Mouse (Mus musculus): Measurements from ENCODE around the gene Mdk. TPM values are rescaled to one million over a fixed set of nuclear protein-coding genes. Genes with fewer than 3 reads are reported as not detected.
A peak's percentile ranks its signal among the peaks of the same experiment; 100 is the strongest.

Mdk gene
- polyA plus RNA-seq (2015; fragmentation: Nextera tagmentation; extraction: Ambion mirVana): 639 and 693 TPM in 2 replicates

- Histone ChIP-seq H3K9me3 (replicated peaks; ENCODE audit: low read length) (no peaks in the 10 kb centered on the region), H3K27ac (peak within 1 kb of the TSS; percentile 87), H3K9ac (ENCODE audit: low read depth, low read length) (peak within 1 kb of the TSS; percentile 79), H3K36me3 (ENCODE audit: insufficient read depth, low read length) (peaks cover 30% of the 10 kb centered on the region), H3K27me3 (ENCODE audit: insufficient read depth, low read length) (no peaks in the 10 kb centered on the region), H3K4me2 (ENCODE audit: low read length) (peak within 1 kb of the TSS; percentile 70), H3K4me1 (replicated peaks; ENCODE audit: insufficient read depth, low read length) (peaks cover 18% of the 10 kb centered on the region; the same call in 1 of the 2 replicates), H3K4me3 (replicated peaks; ENCODE audit: low read depth, low read length) (peak within 1 kb of the TSS; percentile 55)
- 7% methylated on average over 16 of the region's 16 CpGs for WGBS
- ATAC-seq (replicated peaks; ENCODE audit: low FRiP score, low read depth) (no peak), DNase-seq (ENCODE audit: low spot score) (no peak)
- no peak for TF ChIP-seq CTCF (IDR thresholded peaks at IDR 0.05; ENCODE audit: low read depth)
Measured at GRCm38 (mm10) chr2:91932160-91932711, at the start of gene Mdk. Gene Mdk (minus strand): TSS chr2:91932297.

GRCm38 (mm10) chr2:91980830-91981229 is 48.7 kb upstream of the Mdk start:
- H3K9me3 ChIP-seq (replicated peaks; ENCODE audit: low read length): no peaks in the 10 kb centered on the region
- H3K27ac ChIP-seq: no peak overlapping the region
- DNase-seq (ENCODE audit: low spot score) (no peak), ATAC-seq (replicated peaks; ENCODE audit: low FRiP score, low read depth) (no peak)
- 59% methylated on average over 5 of the region's 5 CpGs for WGBS
- no peak overlapping the region for H3K4me2 ChIP-seq (ENCODE audit: low read length)
- H3K4me3 ChIP-seq (replicated peaks; ENCODE audit: low read depth, low read length): no peak overlapping the region
- no peak for TF ChIP-seq CTCF (IDR thresholded peaks at IDR 0.05; ENCODE audit: low read depth)
- no peak overlapping the region for H3K9ac ChIP-seq (ENCODE audit: low read depth, low read length)
- peaks cover 11% of the 10 kb centered on the region; the same call in 1 of the 2 replicates for H3K4me1 ChIP-seq (replicated peaks; ENCODE audit: insufficient read depth, low read length)
- H3K27me3 ChIP-seq (ENCODE audit: insufficient read depth, low read length): peaks cover 5% of the 10 kb centered on the region; the same call in 1 of the 2 replicates
- H3K36me3 ChIP-seq (ENCODE audit: insufficient read depth, low read length): no peaks in the 10 kb centered on the region

- peaks cover 17% of the 10 kb centered on the region for H3K4me1 ChIP-seq (replicated peaks; ENCODE audit: insufficient read depth, low read length)
- 30% methylated on average over 4 of the region's 4 CpGs for WGBS
- no peaks in the 10 kb centered on the region for H3K9me3 ChIP-seq (replicated peaks; ENCODE audit: low read length)
- no peak for DNase-seq (ENCODE audit: low spot score)
- peaks cover 10% of the 10 kb centered on the region; the same call in 1 of the 2 replicates for H3K27me3 ChIP-seq (ENCODE audit: insufficient read depth, low read length)
- TF ChIP-seq CTCF (IDR thresholded peaks at IDR 0.05; ENCODE audit: low read depth): no peak
- no peak overlapping the region for H3K4me2 ChIP-seq (ENCODE audit: low read length)
- no peak for ATAC-seq (replicated peaks; ENCODE audit: low FRiP score, low read depth)
- no peaks in the 10 kb centered on the region for H3K36me3 ChIP-seq (ENCODE audit: insufficient read depth, low read length)
- no peak overlapping the region for H3K9ac ChIP-seq (ENCODE audit: low read depth, low read length)
- H3K4me3 ChIP-seq (replicated peaks; ENCODE audit: low read depth, low read length): no peak overlapping the region
- no peak overlapping the region for H3K27ac ChIP-seq
Measured at GRCm38 (mm10) chr2:91980245-91980644, 48.1 kb upstream of the Mdk start.

- Histone ChIP-seq H3K27ac (no peak overlapping the region), H3K9ac (ENCODE audit: low read depth, low read length) (no peak overlapping the region), H3K4me3 (replicated peaks; ENCODE audit: low read depth, low read length) (no peak overlapping the region), H3K9me3 (replicated peaks; ENCODE audit: low read length) (no peaks in the 10 kb centered on the region), H3K4me2 (ENCODE audit: low read length) (no peak overlapping the region), H3K27me3 (ENCODE audit: insufficient read depth, low read length) (peaks cover 24% of the 10 kb centered on the region; the same call in 1 of the 2 replicates), H3K4me1 (replicated peaks; ENCODE audit: insufficient read depth, low read length) (peaks cover 13% of the 10 kb centered on the region), H3K36me3 (ENCODE audit: insufficient read depth, low read length) (no peaks in the 10 kb centered on the region)
- ATAC-seq (replicated peaks; ENCODE audit: low FRiP score, low read depth) (no peak), DNase-seq (ENCODE audit: low spot score) (no peak)
- TF ChIP-seq CTCF (IDR thresholded peaks at IDR 0.05; ENCODE audit: low read depth): no peak
- 38% methylated on average over 2 of the region's 2 CpGs for WGBS
Measured at GRCm38 (mm10) chr2:91978547-91978946, 46.5 kb upstream of the Mdk start.

GRCm38 (mm10) chr2:91977960-91978359 is 45.9 kb upstream of the Mdk start:
- peaks cover 24% of the 10 kb centered on the region; the same call in 1 of the 2 replicates for H3K27me3 ChIP-seq (ENCODE audit: insufficient read depth, low read length)
- H3K9ac ChIP-seq (ENCODE audit: low read depth, low read length): no peak overlapping the region
- H3K9me3 ChIP-seq (replicated peaks; ENCODE audit: low read length): no peaks in the 10 kb centered on the region
- H3K4me1 ChIP-seq (replicated peaks; ENCODE audit: insufficient read depth, low read length): peaks cover 13% of the 10 kb centered on the region
- ATAC-seq (replicated peaks; ENCODE audit: low FRiP score, low read depth) (no peak), DNase-seq (ENCODE audit: low spot score) (no peak)
- H3K4me3 ChIP-seq (replicated peaks; ENCODE audit: low read depth, low read length): no peak overlapping the region
- TF ChIP-seq CTCF (IDR thresholded peaks at IDR 0.05; ENCODE audit: low read depth): no peak
- H3K36me3 ChIP-seq (ENCODE audit: insufficient read depth, low read length): no peaks in the 10 kb centered on the region
- no peak overlapping the region for H3K27ac ChIP-seq
- H3K4me2 ChIP-seq (ENCODE audit: low read length): no peak overlapping the region
- WGBS: 68% methylated on average over 4 of the region's 4 CpGs

GRCm38 (mm10) chr2:91975581-91976541 is 43.8 kb upstream of the Mdk start, which contains the start of gene Dgkz:
Gene Dgkz (minus strand): TSS chr2:91975864.
- Histone ChIP-seq H3K4me1 (replicated peaks; ENCODE audit: insufficient read depth, low read length) (peaks cover 22% of the 10 kb centered on the region), H3K27ac (no peak within 1 kb of the TSS), H3K9me3 (replicated peaks; ENCODE audit: low read length) (no peaks in the 10 kb centered on the region), H3K36me3 (ENCODE audit: insufficient read depth, low read length) (no peaks in the 10 kb centered on the region), H3K27me3 (ENCODE audit: insufficient read depth, low read length) (peaks cover 24% of the 10 kb centered on the region; the same call in 1 of the 2 replicates), H3K4me3 (replicated peaks; ENCODE audit: low read depth, low read length) (peak within 1 kb of the TSS; percentile 44), H3K9ac (ENCODE audit: low read depth, low read length) (peak within 1 kb of the TSS; percentile 53), H3K4me2 (ENCODE audit: low read length) (peak within 1 kb of the TSS; percentile 67)
- TF ChIP-seq CTCF (IDR thresholded peaks at IDR 0.05; ENCODE audit: low read depth): no peak
- DNase-seq (ENCODE audit: low spot score) (no peak), ATAC-seq (replicated peaks; ENCODE audit: low FRiP score, low read depth) (peak; percentile 31)
- WGBS: 2% methylated on average over 77 of the region's 79 CpGs
